Mouse (Mus musculus) limb, embryonic 13.5 days (tissue): ENCODE measurements around the gene Mid1. TPM values are rescaled to one million over a fixed set of nuclear protein-coding genes. Genes with fewer than 3 reads are reported as not detected.

Source experiments
- ATAC-seq: fragments of 200-750 bp; cut with Nextera tagmentation; 2 replicates; pipeline ENCODE4 v1.8.0; 2017; ENCODE audit warnings: low read depth, moderate number of reproducible peaks, moderate TSS enrichment; ENCODE audit not compliant: low FRiP score
- H3K27ac ChIP-seq: fragments of 300-500 bp; sonication (generic); 2 replicates; pipeline ENCODE4 v1.5.1; 2015; ENCODE audit warnings: inconsistent platforms, mild to moderate bottlenecking, moderate library complexity
- H3K27me3 ChIP-seq: fragments of 300-500 bp; sonication (generic); 2 replicates; pipeline ENCODE4 v1.6.1; 2015; ENCODE audit warnings: mild to moderate bottlenecking, inconsistent platforms
- H3K36me3 ChIP-seq: fragments of 300-500 bp; sonication (generic); 2 replicates; pipeline ENCODE4 v1.6.1; 2015; ENCODE audit warnings: inconsistent platforms, mild to moderate bottlenecking, moderate library complexity
- H3K4me1 ChIP-seq: fragments of 300-500 bp; sonication (generic); 2 replicates; pipeline ENCODE4 v1.6.1; 2015; ENCODE audit warnings: inconsistent platforms
- H3K4me2 ChIP-seq: fragments of 300-500 bp; sonication (generic); replicated peaks from 2 replicates; pipeline ENCODE4 v1.6.1; 2015; ENCODE audit warnings: inconsistent platforms, mild to moderate bottlenecking, moderate library complexity
- H3K4me3 ChIP-seq: fragments of 300-500 bp; sonication (generic); 2 replicates; pipeline ENCODE4 v1.5.1; 2015; ENCODE audit warnings: moderate library complexity, mild to moderate bottlenecking, inconsistent platforms
- H3K9ac ChIP-seq: fragments of 300-500 bp; sonication (generic); 2 replicates; pipeline ENCODE4 v1.6.1; 2015; ENCODE audit warnings: mild to moderate bottlenecking, inconsistent platforms
- H3K9me3 ChIP-seq: fragments of 300-500 bp; sonication (generic); 2 replicates; pipeline ENCODE4 v1.6.1; 2016; ENCODE audit warnings: inconsistent platforms
- WGBS: fragments of 180-500 bp; shearing (Covaris S2); methylation state at CpG from one replicate; pipeline ENCODE4 v1.1.7; 2015; 5-methylcytosine and 5-hydroxymethylcytosine counted together
- polyA plus RNA-seq: library from polyadenylated mRNA; unstranded; fragments of >200 nt; fragmentation: Nextera tagmentation; extraction: Ambion mirVana; gene quantifications from 2 replicates; pipeline ENCODE4 v1.2.1, GENCODE M21; 2015

Gene Mid1
- polyA plus RNA-seq, 1 experiment from 2014 or later = 10.7 TPM

- no peak overlapping the region for H3K4me3 ChIP-seq
- H3K4me2 ChIP-seq = no peak overlapping the region
- no peaks in the 10 kb centered on the region for H3K4me1 ChIP-seq
- H3K9ac ChIP-seq = no peak overlapping the region
- no peak overlapping the region for H3K27ac ChIP-seq
- no peaks in the 10 kb centered on the region for H3K36me3 ChIP-seq
- 78% methylated on average over 5 of the region's 5 CpGs for WGBS
- no peak for ATAC-seq
- peaks cover 8% of the 10 kb centered on the region; the same call in 1 of the 2 replicates for H3K27me3 ChIP-seq
- no peaks in the 10 kb centered on the region for H3K9me3 ChIP-seq
These were observed 104.7 kb downstream of the Mid1 start for GRCm38 (mm10) chrX:169789702-169790101.

DNA sequence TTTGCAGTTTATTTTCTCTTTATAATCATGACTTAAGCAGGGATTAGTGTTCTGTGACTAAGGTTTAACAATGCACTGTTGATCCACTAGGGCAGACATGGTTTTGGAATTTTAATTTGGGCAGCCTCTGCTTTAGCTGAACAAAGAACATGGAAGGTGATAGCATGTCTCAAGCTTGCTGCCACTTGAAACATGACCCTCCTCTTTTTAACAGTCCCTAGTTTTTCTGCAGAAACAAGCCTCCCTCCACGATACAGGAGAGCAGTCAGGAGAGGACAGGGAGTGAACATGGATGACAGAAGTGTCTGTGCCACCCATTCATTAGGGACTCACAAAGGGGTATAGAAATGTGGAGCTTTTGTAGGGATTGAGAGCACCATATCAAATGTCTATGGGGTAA lies 107.9 kb downstream of the Mid1 start:
- no peak overlapping the region for H3K4me3 ChIP-seq
- no peaks in the 10 kb centered on the region for H3K36me3 ChIP-seq
- H3K27ac ChIP-seq = no peak overlapping the region
- peaks cover 11% of the 10 kb centered on the region; the same call in 1 of the 2 replicates for H3K27me3 ChIP-seq
- no peaks in the 10 kb centered on the region for H3K4me1 ChIP-seq
- peak; percentile 66 for ATAC-seq
- H3K9me3 ChIP-seq = no peaks in the 10 kb centered on the region
- 15% methylated on average over 1 of the region's 1 CpGs for WGBS
- H3K9ac ChIP-seq = no peak overlapping the region
- no peak overlapping the region for H3K4me2 ChIP-seq

GRCm38 (mm10) chrX:169794421-169794820 lies 109.4 kb downstream of the Mid1 start:
- no peak overlapping the region for H3K27ac ChIP-seq
- no peak for ATAC-seq
- WGBS = 49% methylated on average over 4 of the region's 4 CpGs
- H3K9ac ChIP-seq = no peak overlapping the region
- H3K9me3 ChIP-seq = no peaks in the 10 kb centered on the region
- no peak overlapping the region for H3K4me2 ChIP-seq
- H3K27me3 ChIP-seq = peaks cover 13% of the 10 kb centered on the region; the same call in 1 of the 2 replicates
- no peaks in the 10 kb centered on the region for H3K4me1 ChIP-seq
- no peaks in the 10 kb centered on the region for H3K36me3 ChIP-seq
- no peak overlapping the region for H3K4me3 ChIP-seq

- WGBS = 44% methylated on average over 7 of the region's 7 CpGs
- H3K4me3 ChIP-seq = no peak overlapping the region
- no peaks in the 10 kb centered on the region for H3K4me1 ChIP-seq
- no peaks in the 10 kb centered on the region for H3K36me3 ChIP-seq
- no peak overlapping the region for H3K27ac ChIP-seq
- no peak for ATAC-seq
- no peaks in the 10 kb centered on the region for H3K9me3 ChIP-seq
- no peak overlapping the region for H3K9ac ChIP-seq
- H3K27me3 ChIP-seq = peaks cover 9% of the 10 kb centered on the region; the same call in 1 of the 2 replicates
- H3K4me2 ChIP-seq = no peak overlapping the region
These were observed 109.9 kb downstream of the Mid1 start for GRCm38 (mm10) chrX:169794831-169795311.

DNA sequence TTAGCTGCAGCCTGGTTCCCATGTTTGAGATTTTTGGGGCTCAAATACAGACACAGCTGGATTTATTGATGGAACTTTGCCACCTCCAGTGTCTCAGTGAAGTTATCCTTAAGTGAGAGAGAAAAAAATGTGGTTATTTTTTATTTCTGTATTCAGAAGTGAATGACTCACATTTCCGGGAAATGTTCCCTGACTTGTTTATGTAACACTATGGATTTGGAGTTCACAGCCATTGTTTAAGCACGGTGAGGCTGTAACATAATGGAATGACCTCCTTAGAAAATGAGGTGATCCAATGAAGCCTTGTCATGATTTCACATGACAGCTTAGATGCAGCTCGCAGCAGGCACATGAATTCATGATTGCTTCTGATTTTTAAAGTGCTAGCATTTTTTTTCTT lies 112.1 kb downstream of the Mid1 start:
- no peak overlapping the region for H3K4me2 ChIP-seq
- no peaks in the 10 kb centered on the region for H3K4me1 ChIP-seq
- H3K27me3 ChIP-seq = peaks cover 13% of the 10 kb centered on the region; the same call in 1 of the 2 replicates
- no peak for ATAC-seq
- no peak overlapping the region for H3K27ac ChIP-seq
- H3K9ac ChIP-seq = no peak overlapping the region
- H3K4me3 ChIP-seq = no peak overlapping the region
- H3K9me3 ChIP-seq = no peaks in the 10 kb centered on the region
- WGBS = 68% methylated on average over 3 of the region's 3 CpGs
- no peaks in the 10 kb centered on the region for H3K36me3 ChIP-seq

DNA sequence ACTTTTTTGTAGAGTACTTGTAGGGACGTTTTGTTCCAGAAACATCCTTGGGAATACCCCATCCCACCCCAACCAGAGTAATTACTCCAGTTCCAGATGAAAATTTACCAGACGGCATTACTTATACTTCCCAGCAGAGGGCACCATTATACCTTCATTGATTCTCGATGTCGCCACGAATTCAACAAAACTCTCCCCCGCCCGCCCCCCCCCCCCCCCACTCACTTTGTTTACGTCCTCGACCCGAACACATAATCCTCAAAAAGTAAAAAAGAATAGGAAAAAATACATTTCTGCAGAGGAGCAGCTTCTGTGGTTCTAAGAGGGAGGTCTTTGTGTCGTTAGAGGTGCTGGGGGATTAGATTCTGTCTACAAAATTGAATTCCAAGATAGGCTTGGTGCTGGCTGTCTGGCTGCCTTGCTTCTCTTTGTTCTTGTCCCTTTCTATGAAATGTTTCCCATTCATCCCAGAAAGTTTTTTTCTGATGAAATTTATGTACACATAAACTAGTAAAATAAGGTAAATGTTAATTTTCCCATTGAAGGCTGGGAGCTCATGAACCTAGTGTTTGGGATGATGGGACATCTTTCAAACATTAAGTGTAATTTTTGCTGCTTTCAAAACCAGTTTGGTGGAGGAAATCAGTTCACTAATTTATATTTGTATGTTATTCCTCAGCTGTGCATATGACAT lies 114.1 kb downstream of the Mid1 start:
- Histone ChIP-seq H3K4me2 (peak overlapping the region; percentile 28; the same call in 1 of the 2 replicates), H3K9me3 (no peaks in the 10 kb centered on the region), H3K27me3 (peaks cover 14% of the 10 kb centered on the region; the same call in 1 of the 2 replicates), H3K9ac (no peak overlapping the region), H3K4me3 (peak overlapping the region; percentile 34), H3K36me3 (no peaks in the 10 kb centered on the region), H3K27ac (no peak overlapping the region), H3K4me1 (no peaks in the 10 kb centered on the region)
- WGBS = 6% methylated on average over 11 of the region's 11 CpGs
- no peak for ATAC-seq

GRCm38 (mm10) chrX:169800238-169800637 lies 115.2 kb downstream of the Mid1 start:
- WGBS = 31% methylated on average over 4 of the region's 4 CpGs

DNA sequence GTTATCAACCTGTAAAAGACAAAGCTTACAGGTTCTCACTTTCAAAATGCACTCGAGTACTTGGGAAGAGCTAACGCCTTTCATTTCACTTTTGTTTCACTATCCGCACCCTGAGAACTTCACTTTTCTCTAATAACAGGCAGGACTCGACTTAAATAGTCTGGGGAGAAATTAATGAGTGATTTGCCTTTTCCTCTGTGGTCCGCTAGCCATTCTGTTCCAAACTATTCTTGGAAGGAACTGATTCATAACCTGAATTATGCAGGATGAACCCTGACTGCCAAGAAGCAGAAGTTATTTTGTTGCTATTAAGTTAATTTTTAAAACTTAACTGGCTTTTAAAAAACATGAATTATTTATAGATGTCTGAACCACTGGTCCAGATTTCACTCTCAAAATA lies 120.8 kb downstream of the Mid1 start:
- WGBS = 66% methylated on average over 5 of the region's 5 CpGs
- H3K27ac ChIP-seq = no peak overlapping the region
- no peaks in the 10 kb centered on the region for H3K4me1 ChIP-seq
- no peak overlapping the region for H3K9ac ChIP-seq
- ATAC-seq = no peak
- H3K36me3 ChIP-seq = no peaks in the 10 kb centered on the region
- no peak overlapping the region for H3K4me3 ChIP-seq
- H3K9me3 ChIP-seq = no peaks in the 10 kb centered on the region
- no peak overlapping the region for H3K4me2 ChIP-seq
- H3K27me3 ChIP-seq = peaks cover 4% of the 10 kb centered on the region; the same call in 1 of the 2 replicates

More at GRCm38 (mm10) chrX:169800238-169800637, 115.2 kb downstream of the Mid1 start:
- H3K27me3 ChIP-seq = peaks cover 12% of the 10 kb centered on the region; the same call in 1 of the 2 replicates
- H3K9me3 ChIP-seq = no peaks in the 10 kb centered on the region
- no peak overlapping the region for H3K27ac ChIP-seq
- ATAC-seq = no peak
- H3K4me3 ChIP-seq = no peak overlapping the region
- no peaks in the 10 kb centered on the region for H3K36me3 ChIP-seq
- H3K9ac ChIP-seq = no peak overlapping the region
- H3K4me2 ChIP-seq = no peak overlapping the region
- no peaks in the 10 kb centered on the region for H3K4me1 ChIP-seq

DNA sequence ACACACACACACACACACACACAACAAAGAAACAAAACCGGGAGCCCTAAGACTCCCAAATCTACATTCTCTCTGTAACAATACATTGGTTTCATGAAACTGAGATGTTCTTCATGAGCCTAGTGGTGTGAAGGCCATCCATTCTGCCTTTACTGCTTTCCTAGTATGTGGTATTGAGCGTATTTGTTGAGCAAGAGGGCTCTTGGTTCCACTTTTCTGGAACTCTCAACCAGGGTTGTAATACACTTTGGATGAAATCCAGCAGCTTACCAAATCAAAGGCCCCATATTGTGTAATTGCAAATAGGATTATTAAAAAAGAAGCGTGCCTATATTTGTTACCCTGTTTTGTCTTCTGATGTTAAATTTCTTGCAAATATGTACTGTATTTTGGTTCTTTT lies 122.7 kb downstream of the Mid1 start:
- Histone ChIP-seq H3K9ac (no peak overlapping the region), H3K27me3 (peaks cover 6% of the 10 kb centered on the region; the same call in 1 of the 2 replicates), H3K36me3 (no peaks in the 10 kb centered on the region), H3K27ac (no peak overlapping the region), H3K4me3 (no peak overlapping the region), H3K4me1 (no peaks in the 10 kb centered on the region), H3K4me2 (no peak overlapping the region), H3K9me3 (no peaks in the 10 kb centered on the region)
- no peak for ATAC-seq
- WGBS = 84% methylated on average over 3 of the region's 3 CpGs

DNA sequence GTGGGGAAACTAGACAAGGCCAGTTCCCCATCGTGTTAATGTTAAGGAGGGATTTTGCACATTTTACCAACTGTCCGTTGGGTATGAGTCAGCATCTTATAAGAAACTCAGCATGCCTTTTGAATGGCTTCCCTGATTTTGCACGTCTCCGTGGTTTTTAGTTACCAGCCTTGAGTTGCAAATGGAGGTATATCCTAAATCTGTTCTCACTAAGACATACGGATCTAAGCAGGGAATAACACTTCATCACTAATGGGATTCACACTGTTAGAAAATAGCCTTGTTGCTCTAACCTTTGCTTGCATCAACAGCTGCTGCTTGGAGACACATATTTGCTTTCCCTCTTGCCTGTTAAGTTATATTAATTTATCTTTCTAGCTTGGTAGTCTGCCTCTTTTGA lies 126.3 kb downstream of the Mid1 start:
- no peaks in the 10 kb centered on the region for H3K9me3 ChIP-seq
- 63% methylated on average over 5 of the region's 5 CpGs for WGBS
- H3K9ac ChIP-seq = no peak overlapping the region
- no peaks in the 10 kb centered on the region for H3K4me1 ChIP-seq
- no peaks in the 10 kb centered on the region for H3K36me3 ChIP-seq
- H3K4me2 ChIP-seq = no peak overlapping the region
- ATAC-seq = no peak
- H3K4me3 ChIP-seq = no peak overlapping the region
- no peak overlapping the region for H3K27ac ChIP-seq
- peaks cover 11% of the 10 kb centered on the region; the same call in 1 of the 2 replicates for H3K27me3 ChIP-seq

DNA sequence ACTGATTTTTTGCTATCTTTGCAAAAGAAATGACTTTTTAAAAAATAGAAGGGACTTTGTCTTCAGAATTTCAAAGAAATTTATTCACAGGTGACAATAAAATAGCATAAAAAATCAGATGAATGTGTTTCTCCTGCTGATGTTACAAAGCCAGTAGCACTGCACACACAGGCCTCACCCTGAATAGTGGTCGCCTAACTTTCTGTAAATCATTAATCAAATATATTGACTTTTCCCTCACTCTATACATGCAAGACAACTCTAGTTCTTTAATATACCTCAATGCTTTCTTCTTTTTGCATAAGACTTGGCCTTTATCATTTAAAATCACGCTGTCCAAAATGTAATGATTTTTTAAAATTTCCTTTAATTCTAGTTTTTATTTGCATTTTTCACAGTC lies 126.8 kb downstream of the Mid1 start:
- H3K4me1 ChIP-seq = no peaks in the 10 kb centered on the region
- H3K9me3 ChIP-seq = no peaks in the 10 kb centered on the region
- no peak overlapping the region for H3K4me2 ChIP-seq
- WGBS = 79% methylated on average over 2 of the region's 2 CpGs
- H3K9ac ChIP-seq = no peak overlapping the region
- peaks cover 11% of the 10 kb centered on the region; the same call in 1 of the 2 replicates for H3K27me3 ChIP-seq
- no peak overlapping the region for H3K4me3 ChIP-seq
- no peak overlapping the region for H3K27ac ChIP-seq
- H3K36me3 ChIP-seq = no peaks in the 10 kb centered on the region
- no peak for ATAC-seq

DNA sequence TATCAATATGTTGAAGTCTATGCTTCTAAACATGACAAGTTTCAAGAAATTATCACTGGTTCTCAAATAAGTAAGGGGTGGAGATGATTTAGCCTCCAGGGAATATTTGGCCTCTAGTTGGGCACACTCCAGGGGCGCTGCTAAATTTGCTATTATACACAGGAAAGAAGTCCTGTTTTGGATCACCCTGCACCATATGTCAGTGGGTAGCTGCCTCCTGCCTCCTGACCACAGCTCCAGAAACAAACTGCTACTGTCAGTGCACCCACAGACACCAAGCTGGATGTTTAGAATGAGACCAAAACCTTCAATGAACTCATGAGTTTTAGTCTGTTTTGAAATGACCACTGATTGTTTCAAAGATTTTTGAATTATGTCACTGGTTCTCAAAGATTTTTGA lies 128.7 kb downstream of the Mid1 start:
- ATAC-seq = no peak
- 38% methylated on average over 1 of the region's 1 CpGs for WGBS
- Histone ChIP-seq H3K4me2 (no peak overlapping the region), H3K36me3 (no peaks in the 10 kb centered on the region), H3K4me1 (no peaks in the 10 kb centered on the region), H3K27me3 (peaks cover 11% of the 10 kb centered on the region; the same call in 1 of the 2 replicates), H3K9ac (no peak overlapping the region), H3K27ac (no peak overlapping the region), H3K4me3 (no peak overlapping the region), H3K9me3 (no peaks in the 10 kb centered on the region)
